Mouse (Mus musculus) kidney, embryonic 16.5 days (tissue): ENCODE results near the gene Krtap4-9. TPM values are rescaled to one million over a fixed set of nuclear protein-coding genes. Genes with fewer than 3 reads are reported as not detected.
"Not testable (repeated sequence)": the region's sequence is repeated elsewhere in the genome, so short reads cannot be mapped to it uniquely, and the experiment has no call there.

Experiments used
- ATAC-seq: fragments of 200-750 bp; cut with Nextera tagmentation; 2 replicates; pipeline ENCODE4 v1.8.0; 2017; ENCODE audit warnings: moderate TSS enrichment; ENCODE audit not compliant: low FRiP score, low TSS enrichment
- H3K27ac ChIP-seq: fragments of 300-500 bp; sonication (generic); 2 replicates; pipeline ENCODE4 v1.5.1; 2014; ENCODE audit warnings: low read length
- H3K27me3 ChIP-seq: fragments of 300-500 bp; sonication (generic); 2 replicates; pipeline ENCODE4 v1.6.1; 2014; ENCODE audit warnings: low read length, control low read depth, mixed read lengths; ENCODE audit not compliant: insufficient read depth
- H3K36me3 ChIP-seq: fragments of 300-500 bp; sonication (generic); 2 replicates; pipeline ENCODE4 v1.6.1; 2014; ENCODE audit warnings: low read length, control low read depth, mixed read lengths; ENCODE audit not compliant: insufficient read depth
- H3K4me1 ChIP-seq: fragments of 300-500 bp; sonication (generic); 2 replicates; pipeline ENCODE4 v1.6.1; 2014; ENCODE audit warnings: low read length, control low read depth, mixed read lengths; ENCODE audit not compliant: insufficient read depth
- H3K4me2 ChIP-seq: fragments of 300-500 bp; sonication (generic); replicated peaks from 2 replicates; pipeline ENCODE4 v1.6.1; 2014; ENCODE audit warnings: low read depth, low read length
- H3K4me3 ChIP-seq: fragments of 300-500 bp; sonication (generic); 2 replicates; pipeline ENCODE4 v1.5.1; 2014; ENCODE audit warnings: mild to moderate bottlenecking, low read length
- H3K9ac ChIP-seq: fragments of 300-500 bp; sonication (generic); replicated peaks from 2 replicates; pipeline ENCODE4 v1.6.1; 2014; ENCODE audit warnings: low read length
- H3K9me3 ChIP-seq: fragments of 300-500 bp; sonication (generic); 2 replicates; pipeline ENCODE4 v1.6.1; 2016; ENCODE audit warnings: low read length, control low read depth
- WGBS: fragments of 180-500 bp; shearing (Covaris S2); extraction: QIAGEN DNeasy Blood & Tissue Kit; methylation state at CpG from one replicate; pipeline ENCODE4 v1.1.7; 2014; 5-methylcytosine and 5-hydroxymethylcytosine counted together
- polyA plus RNA-seq: library from polyadenylated mRNA; unstranded; fragments of >200 nt; fragmentation: Nextera tagmentation; extraction: Ambion mirVana; gene quantifications from 2 replicates; pipeline ENCODE4 v1.2.1, GENCODE M21; 2015

The Krtap4-9 gene
- polyA plus RNA-seq: not detected in 2 replicates

DNA sequence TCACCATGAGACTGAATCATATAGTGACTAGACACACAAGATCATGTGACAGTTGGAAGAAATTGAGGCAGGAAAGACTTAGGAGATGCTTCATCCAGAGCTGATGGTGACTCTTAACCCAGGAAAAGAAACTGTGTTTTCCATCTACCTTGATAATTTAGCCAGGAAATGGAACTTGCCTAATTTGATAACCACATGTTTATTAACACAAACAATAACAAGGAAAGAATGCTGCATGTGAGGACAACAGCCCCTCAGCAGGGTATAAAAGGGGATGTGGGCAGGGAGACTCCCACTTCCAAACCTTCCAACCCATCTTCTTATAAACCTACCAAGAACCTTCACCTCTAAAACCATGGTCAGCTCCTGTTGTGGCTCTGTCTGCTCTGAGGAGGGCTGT is at the start of gene Krtap4-9:
Krtap4-9 (plus strand) TSS at position 301 of the 400 bp plus-strand sequence.
- not testable (repeated sequence) for H3K27me3 ChIP-seq, H3K9ac ChIP-seq

DNA sequence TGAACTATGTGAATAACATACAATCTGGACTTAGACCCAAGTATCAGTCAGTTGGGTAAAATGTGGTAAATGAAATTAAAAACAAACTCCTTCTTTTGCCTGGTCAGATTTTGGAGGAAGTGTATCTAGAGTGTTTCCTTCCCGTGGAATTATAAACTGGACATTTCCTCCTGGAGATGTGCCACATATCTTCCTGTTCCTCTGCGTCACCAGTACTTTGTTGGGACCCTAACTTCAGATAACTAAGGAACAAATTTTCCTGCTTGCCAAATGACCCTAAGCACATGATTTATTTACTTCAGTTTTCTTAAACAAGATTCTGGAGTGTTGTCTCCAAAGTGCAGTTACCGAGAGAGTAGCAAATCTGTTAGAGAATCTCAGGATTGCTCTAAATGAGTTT is 41.0 kb upstream of the Krtap4-9 start:
- no peaks in the 10 kb centered on the region for H3K27me3 ChIP-seq
- H3K36me3 ChIP-seq: no peaks in the 10 kb centered on the region
- H3K27ac ChIP-seq: no peak overlapping the region
- H3K9ac ChIP-seq: no peak overlapping the region
- no peak for ATAC-seq
- no peaks in the 10 kb centered on the region for H3K9me3 ChIP-seq
- no peak overlapping the region for H3K4me3 ChIP-seq
- H3K4me2 ChIP-seq: no peak overlapping the region
- WGBS: 75% methylated on average over 3 of the region's 3 CpGs
- no peaks in the 10 kb centered on the region for H3K4me1 ChIP-seq

More for the DNA sequence above, at the start of gene Krtap4-9:
- not testable (repeated sequence) for H3K36me3 ChIP-seq, H3K4me2 ChIP-seq, H3K4me3 ChIP-seq, ATAC-seq, H3K9me3 ChIP-seq, H3K4me1 ChIP-seq, H3K27ac ChIP-seq

- Histone ChIP-seq H3K4me1 (no peaks in the 10 kb centered on the region), H3K4me2 (no peak overlapping the region), H3K9me3 (no peaks in the 10 kb centered on the region), H3K9ac (no peak overlapping the region), H3K27me3 (no peaks in the 10 kb centered on the region), H3K27ac (no peak overlapping the region), H3K36me3 (no peaks in the 10 kb centered on the region), H3K4me3 (no peak overlapping the region)
- WGBS: 82% methylated on average over 1 of the region's 1 CpGs
- ATAC-seq: no peak
These were observed 26.1 kb upstream of the Krtap4-9 start for GRCm38 (mm10) chr11:99758877-99759276.

- 70% methylated on average over 2 of the region's 2 CpGs for WGBS
- Histone ChIP-seq H3K4me2 (no peak overlapping the region), H3K4me3 (no peak overlapping the region), H3K4me1 (no peaks in the 10 kb centered on the region), H3K9ac (no peak overlapping the region), H3K27me3 (no peaks in the 10 kb centered on the region), H3K36me3 (no peaks in the 10 kb centered on the region), H3K9me3 (no peaks in the 10 kb centered on the region), H3K27ac (no peak overlapping the region)
- ATAC-seq: no peak
These were observed 16.6 kb upstream of the Krtap4-9 start for GRCm38 (mm10) chr11:99768410-99768809.

DNA sequence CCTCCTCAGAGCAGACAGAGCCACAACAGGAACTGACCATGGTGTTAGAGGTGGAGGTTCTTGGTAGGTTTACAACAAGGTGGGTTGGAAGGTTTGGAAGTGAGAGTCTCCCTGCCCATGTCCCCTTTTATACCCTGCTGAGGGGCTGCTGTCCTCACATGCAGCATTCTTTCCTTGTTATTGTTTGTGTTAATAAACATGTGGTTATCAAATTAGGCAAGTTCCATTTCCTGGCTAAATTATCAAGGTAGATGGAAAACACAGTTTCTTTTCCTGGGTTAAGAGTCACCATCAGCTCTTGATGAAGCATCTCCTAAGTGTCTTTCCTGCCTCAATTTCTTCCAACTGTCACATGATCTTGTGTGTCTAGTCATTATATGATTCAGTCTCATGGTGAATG is 12.2 kb upstream of the Krtap4-9 start, which contains the start of gene Gm11595:
Gm11595 (minus strand) TSS at position 101 of the 400 bp plus-strand sequence.
- H3K36me3 ChIP-seq, H3K4me2 ChIP-seq, H3K4me3 ChIP-seq, H3K9ac ChIP-seq, H3K27me3 ChIP-seq, H3K27ac ChIP-seq, H3K4me1 ChIP-seq, ATAC-seq, H3K9me3 ChIP-seq: not testable (repeated sequence)

DNA sequence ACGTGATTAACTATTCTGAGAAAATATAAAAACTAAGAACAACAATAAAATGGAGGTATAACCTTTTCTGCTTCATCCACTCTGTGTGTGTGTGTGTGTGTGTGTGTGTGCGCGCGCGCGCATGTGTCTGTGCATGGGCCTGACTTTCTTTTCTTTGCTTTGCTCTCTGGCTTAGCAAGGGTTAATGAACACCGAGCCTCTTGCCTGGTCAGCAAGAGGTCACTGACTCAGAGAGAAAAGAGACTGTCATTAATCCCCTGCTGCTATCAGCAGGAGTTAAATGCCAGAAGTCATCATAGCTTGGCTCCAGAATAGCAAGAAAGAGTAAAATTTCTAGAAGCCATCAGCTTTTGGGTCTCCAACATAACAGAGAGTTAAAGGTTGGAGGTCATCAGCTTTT is 6.6 kb upstream of the Krtap4-9 start:
- WGBS: 62% methylated on average over 7 of the region's 7 CpGs
- no peak for ATAC-seq
- Histone ChIP-seq H3K4me2 (no peak overlapping the region), H3K27ac (no peak overlapping the region), H3K27me3 (no peaks in the 10 kb centered on the region), H3K36me3 (no peaks in the 10 kb centered on the region), H3K4me3 (no peak overlapping the region), H3K9me3 (no peaks in the 10 kb centered on the region), H3K4me1 (peaks cover 3% of the 10 kb centered on the region; the same call in 1 of the 2 replicates), H3K9ac (no peak overlapping the region)

- no peak within 1 kb of the TSS for H3K9ac ChIP-seq
- H3K9me3 ChIP-seq: no peaks in the 10 kb centered on the region
- no peaks in the 10 kb centered on the region for H3K27me3 ChIP-seq
- no peak for ATAC-seq
- H3K27ac ChIP-seq: no peak within 1 kb of the TSS
- H3K4me2 ChIP-seq: no peak within 1 kb of the TSS
- no peaks in the 10 kb centered on the region for H3K36me3 ChIP-seq
- H3K4me3 ChIP-seq: no peak within 1 kb of the TSS
- H3K4me1 ChIP-seq: peaks cover 3% of the 10 kb centered on the region; the same call in 1 of the 2 replicates
- WGBS: 95% methylated on average over 2 of the region's 2 CpGs
These were observed 4.4 kb upstream of the Krtap4-9 start, which contains the start of gene Krtap4-8 for GRCm38 (mm10) chr11:99780604-99781003. Gene Krtap4-8, minus strand, starts transcription at chr11:99780704.

- H3K9me3 ChIP-seq: no peaks in the 10 kb centered on the region
- no peak for ATAC-seq
- 84% methylated on average over 2 of the region's 2 CpGs for WGBS
- no peak within 1 kb of the TSS for H3K4me3 ChIP-seq
- no peak within 1 kb of the TSS for H3K9ac ChIP-seq
- H3K27ac ChIP-seq: no peak within 1 kb of the TSS
- H3K27me3 ChIP-seq: no peaks in the 10 kb centered on the region
- no peak within 1 kb of the TSS for H3K4me2 ChIP-seq
- no peaks in the 10 kb centered on the region for H3K4me1 ChIP-seq
- no peaks in the 10 kb centered on the region for H3K36me3 ChIP-seq
These were observed 8.4 kb downstream of the Krtap4-9 start, which contains the start of gene Gm11596 for GRCm38 (mm10) chr11:99793367-99793766. Gene Gm11596, minus strand, starts transcription at chr11:99793467.

- not testable (repeated sequence) for H3K4me3 ChIP-seq, H3K27me3 ChIP-seq, H3K9me3 ChIP-seq, H3K27ac ChIP-seq, H3K4me2 ChIP-seq, H3K9ac ChIP-seq, H3K4me1 ChIP-seq, H3K36me3 ChIP-seq, ATAC-seq
- WGBS: no CpG with 5 or more reads among the region's 1 CpGs
These were observed 13.8 kb downstream of the Krtap4-9 start, which contains the start of gene Gm11569 for GRCm38 (mm10) chr11:99798832-99799231. Gene Gm11569, minus strand, starts transcription at chr11:99798932.

- not testable (repeated sequence) for H3K4me2 ChIP-seq, H3K4me3 ChIP-seq, H3K9me3 ChIP-seq, H3K27ac ChIP-seq, H3K4me1 ChIP-seq, H3K27me3 ChIP-seq, H3K9ac ChIP-seq, H3K36me3 ChIP-seq, ATAC-seq
- WGBS: no CpG with 5 or more reads among the region's 1 CpGs
These were observed 19.3 kb downstream of the Krtap4-9 start, which contains the start of gene Gm11554 for GRCm38 (mm10) chr11:99804346-99804745. Gene Gm11554, minus strand, starts transcription at chr11:99804446.
